Mouse (Mus musculus) Patski (cell line): ENCODE results near the gene Serpinc1. TPM values are rescaled to one million over a fixed set of nuclear protein-coding genes. Genes with fewer than 3 reads are reported as not detected.
"Not testable (repeated sequence)": the region's sequence is repeated elsewhere in the genome, so short reads cannot be mapped to it uniquely, and the experiment has no call there.

Experiments
- ATAC-seq: fragments of 100-300 bp; one replicate; pipeline ENCODE4 v1.8.0; 2021
- CTCF ChIA-PET: fragments of 350-600 bp; sonication (Branson Sonifier 250); formaldehyde crosslinking; loops from one replicate; lab custom pipeline; 2022; ENCODE audit warnings: inconsistent platforms; lab: Charles Lee
- POLR2A ChIA-PET: fragments of 350-600 bp; sonication (Branson Sonifier 250); formaldehyde crosslinking; loops from one replicate; lab custom pipeline; 2022; ENCODE audit warnings: antibody characterized with exemption, inconsistent platforms; lab: Charles Lee
- DNase-seq: peaks from one replicate; pipeline ENCODE4 v3.0.0-alpha.2; 2011; ENCODE audit warnings: low read depth, low spot score
- H3K27me3 ChIP-seq: fragments of 371-371 bp; one replicate; pipeline ENCODE4 v1.5.1; 2021
- CTCF ChIP-seq: fragments of 100-300 bp; IDR thresholded peaks from one replicate; pipeline ENCODE4 v1.5.1; 2021
- in situ Hi-C: fragments of 300-500 bp; cut with MboI; formaldehyde crosslinking; loops from 3 replicates; pipeline ENCODE4 v1.11.1; 2018; ENCODE audit warnings: low pct_unique_long_range_greater_than_20kb, mixed read lengths
- polyA plus RNA-seq: library from polyadenylated mRNA; unstranded; gene quantifications from one replicate; pipeline ENCODE4 v1.2.3, GENCODE M21; 2021

Serpinc1 gene
- polyA plus RNA-seq, 1 experiment from 2014 or later: 1.3 TPM

GRCm38 (mm10) chr1:160982887-160983286, 4.5 kb downstream of the Serpinc1 start:
- no peak for TF ChIP-seq CTCF
- ChIA-PET CTCF (no interaction called here), POLR2A (no interaction called here)
- DNase-seq: no peak
- H3K27me3 ChIP-seq: no peaks in the 10 kb centered on the region
- no peak for ATAC-seq
- in situ Hi-C loops: no loop called here

DNA sequence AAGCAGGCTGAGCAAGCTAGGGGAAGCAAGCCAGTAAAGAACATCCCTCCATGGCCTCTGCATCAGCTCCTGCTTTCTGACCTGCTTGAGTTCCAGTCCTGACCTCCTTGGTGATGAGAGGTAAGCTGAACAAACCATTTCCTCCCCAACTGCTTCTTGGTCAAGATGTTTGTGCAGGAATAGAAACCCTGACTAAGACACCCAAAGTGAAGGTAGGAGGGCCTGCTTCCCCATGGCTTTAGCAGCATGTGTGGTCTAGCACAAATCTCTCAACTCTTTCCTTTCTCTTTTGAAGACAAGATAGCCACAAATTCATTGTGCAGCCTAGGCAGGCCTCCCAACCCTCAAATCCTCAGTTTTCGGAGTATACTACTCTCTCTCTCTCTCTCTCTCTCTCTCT, 6.3 kb downstream of the Serpinc1 start:
- H3K27me3 ChIP-seq, POLR2A ChIA-PET, ATAC-seq, in situ Hi-C loops, CTCF ChIA-PET, DNase-seq: not testable (repeated sequence)

GRCm38 (mm10) chr1:160985477-160985876, 7.1 kb downstream of the Serpinc1 start:
- CTCF ChIA-PET: no interaction called here
- DNase-seq: no peak
- POLR2A ChIA-PET: no interaction called here
- no peak for TF ChIP-seq CTCF
- in situ Hi-C loops: no loop called here
- no peaks in the 10 kb centered on the region for H3K27me3 ChIP-seq
- no peak for ATAC-seq

DNA sequence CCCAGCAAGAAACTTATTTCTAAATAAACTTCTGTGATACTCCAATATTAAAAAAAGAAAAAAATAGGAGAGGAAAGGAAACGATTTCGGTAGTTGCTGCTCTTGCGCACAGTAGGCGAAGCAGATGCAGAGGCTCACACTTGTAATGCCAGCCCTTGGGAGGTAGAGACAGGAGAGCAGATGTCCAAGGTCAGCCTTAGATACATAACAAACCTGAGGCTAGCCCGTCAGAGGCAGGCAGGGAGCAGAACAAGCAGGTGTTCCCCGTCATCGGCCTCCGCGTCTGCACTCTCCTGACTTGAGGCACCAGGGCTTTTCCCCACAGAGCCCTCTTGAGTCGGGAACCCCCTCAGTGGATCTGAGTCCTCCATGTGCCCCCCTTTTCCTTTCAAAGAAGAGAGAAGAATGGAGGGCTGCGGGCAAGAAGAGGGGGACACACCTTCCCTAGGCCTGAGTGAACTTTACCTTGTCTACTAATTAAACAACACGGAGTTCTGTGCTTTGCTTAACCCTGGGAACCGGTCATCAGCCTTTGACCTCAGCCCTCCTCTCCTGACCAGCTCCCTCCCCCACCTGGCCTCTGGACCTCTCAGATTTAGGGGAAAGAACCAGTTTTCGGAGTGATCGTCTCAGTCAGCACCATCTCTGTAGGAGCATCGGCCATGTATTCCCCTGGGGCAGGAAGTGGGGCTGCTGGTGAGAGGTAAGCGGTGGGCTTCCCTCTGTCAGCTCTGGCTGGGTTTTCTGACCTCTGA, 8.7 kb downstream of the Serpinc1 start:
- CTCF ChIA-PET: no interaction called here
- DNase-seq (no peak), ATAC-seq (no peak)
- in situ Hi-C loops: no loop called here
- no peak for TF ChIP-seq CTCF
- no peaks in the 10 kb centered on the region for H3K27me3 ChIP-seq
- POLR2A ChIA-PET: no interaction called here

- DNase-seq (no peak), ATAC-seq (no peak)
- no peak for TF ChIP-seq CTCF
- in situ Hi-C loops: no loop called here
- ChIA-PET CTCF (no interaction called here), POLR2A (interaction anchor here (0.6 kb wide), 1 partner anchor 14 kb away, joined by 3 read pairs; no protein-coding TSS in a partner anchor)
- no peaks in the 10 kb centered on the region for H3K27me3 ChIP-seq
These were observed 11.0 kb downstream of the Serpinc1 start for GRCm38 (mm10) chr1:160989395-160989794.

DNA sequence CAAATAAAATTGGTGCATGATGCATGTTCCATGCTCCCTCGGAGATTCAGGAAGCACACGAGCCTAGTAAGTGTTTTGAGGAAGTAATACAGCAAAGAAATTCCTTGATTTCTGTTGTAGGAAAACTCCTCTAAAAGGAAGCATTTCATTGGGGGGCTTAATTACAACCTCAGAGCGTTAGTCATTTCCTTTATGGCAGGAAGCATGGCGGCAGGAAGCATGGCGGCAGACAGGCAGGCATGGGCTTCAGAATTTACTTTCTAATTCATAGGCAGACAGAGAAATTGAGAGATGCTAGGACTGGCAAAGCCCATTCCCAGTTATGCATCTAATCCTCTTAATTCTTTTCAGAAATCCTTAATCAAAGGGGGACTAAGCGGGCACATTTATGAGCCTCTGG, 15.5 kb downstream of the Serpinc1 start:
- H3K27me3 ChIP-seq: no peaks in the 10 kb centered on the region
- CTCF ChIA-PET: interaction anchor here (0.8 kb wide), 1 partner anchor 21 kb away, joined by 3 read pairs; no protein-coding TSS in a partner anchor
- DNase-seq (no peak), ATAC-seq (no peak)
- TF ChIP-seq CTCF: no peak
- POLR2A ChIA-PET: no interaction called here
- in situ Hi-C loops: no loop called here

DNA sequence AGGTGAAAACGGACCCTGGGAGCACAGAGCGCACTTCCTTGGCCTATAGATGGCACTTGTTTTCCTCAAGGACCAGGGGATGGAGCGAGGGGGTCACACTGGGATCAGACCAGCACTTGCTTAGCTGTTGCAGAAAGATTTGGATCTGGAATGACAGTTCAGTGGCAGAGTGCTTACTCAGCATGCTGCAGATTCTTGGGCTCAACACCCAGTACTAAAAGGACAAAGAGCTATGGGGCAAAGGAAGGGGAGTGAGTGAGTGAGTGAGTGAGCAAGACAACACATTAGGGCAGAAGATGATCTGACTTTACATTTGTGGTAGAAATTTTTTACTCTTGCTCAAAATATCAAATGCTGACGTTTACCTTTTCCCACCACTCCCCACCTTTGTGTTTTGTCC, 26.6 kb downstream of the Serpinc1 start:
- TF ChIP-seq CTCF: no peak
- DNase-seq (no peak), ATAC-seq (no peak)
- in situ Hi-C loops: no loop called here
- ChIA-PET CTCF (interaction anchor here (1.4 kb wide), 1 partner anchor 16 kb away, joined by 4 read pairs; no protein-coding TSS in a partner anchor), POLR2A (no interaction called here)
- H3K27me3 ChIP-seq: no peaks in the 10 kb centered on the region

DNA sequence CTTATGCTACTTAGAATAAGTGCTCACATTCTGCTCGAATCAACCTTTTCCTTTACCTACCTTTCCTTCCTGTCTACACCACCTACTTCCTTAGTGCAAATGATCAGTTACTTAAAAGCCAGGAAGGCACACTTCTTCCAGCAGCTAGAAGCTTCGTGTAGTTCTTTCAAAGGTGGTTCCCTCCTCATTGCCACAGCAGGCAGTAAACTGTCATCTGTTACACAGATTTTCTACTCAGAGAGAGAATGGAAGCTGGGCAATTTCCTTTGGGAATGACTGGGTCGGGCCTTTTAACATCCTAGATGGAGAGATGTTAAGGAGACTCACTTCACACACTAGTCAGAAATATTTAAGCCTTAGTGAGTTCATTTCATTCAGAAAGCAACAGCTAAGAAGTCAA, 27.1 kb downstream of the Serpinc1 start:
- H3K27me3 ChIP-seq: no peaks in the 10 kb centered on the region
- TF ChIP-seq CTCF: no peak
- DNase-seq (no peak), ATAC-seq (no peak)
- ChIA-PET CTCF (interaction anchor here (1.2 to 1.4 kb wide), 2 partner anchors 17 to 24 kb away, joined by 3 to 4 read pairs; no protein-coding TSS in a partner anchor), POLR2A (no interaction called here)
- in situ Hi-C loops: no loop called here

- no peak for ATAC-seq
- in situ Hi-C loops: no loop called here
- no peak for DNase-seq
- TF ChIP-seq CTCF: no peak
- no peaks in the 10 kb centered on the region for H3K27me3 ChIP-seq
- ChIA-PET CTCF (interaction anchor here (1.2 kb wide), 1 partner anchor 25 kb away, joined by 3 read pairs; no protein-coding TSS in a partner anchor), POLR2A (no interaction called here)
These were observed 28.1 kb downstream of the Serpinc1 start for GRCm38 (mm10) chr1:161006471-161006870.

- no peak for DNase-seq
- CTCF ChIA-PET: interaction anchor here (1.2 kb wide), 1 partner anchor 11 kb away, joined by 4 read pairs; no protein-coding TSS in a partner anchor
- in situ Hi-C loops: no loop called here
These were observed 29.7 kb downstream of the Serpinc1 start for GRCm38 (mm10) chr1:161008038-161008437.

GRCm38 (mm10) chr1:161010436-161010835, 32.1 kb downstream of the Serpinc1 start:
- in situ Hi-C loops: no loop called here
- no peak for TF ChIP-seq CTCF
- DNase-seq (no peak), ATAC-seq (no peak)
- ChIA-PET CTCF (interaction anchor here (1.3 to 3.2 kb wide), 3 partner anchors 8 to 22 kb away, joined by 3 to 8 read pairs (median 3); no protein-coding TSS in a partner anchor), POLR2A (no interaction called here)
- no peaks in the 10 kb centered on the region for H3K27me3 ChIP-seq

More at GRCm38 (mm10) chr1:161008038-161008437, 29.7 kb downstream of the Serpinc1 start:
- no peak for ATAC-seq
- TF ChIP-seq CTCF: no peak
- POLR2A ChIA-PET: no interaction called here
- no peaks in the 10 kb centered on the region for H3K27me3 ChIP-seq
